Mouse (Mus musculus) limb, embryonic 13.5 days (tissue): ENCODE measurements at regions not wholly inside any gene's neighbourhood (a gene's known extent, or its start where the extent isn't known, plus 50 kb on each side); places are given as distances from the start of the nearest gene placed in this dataset.

Source experiments
- ATAC-seq: fragments of 200-750 bp; cut with Nextera tagmentation; 2 replicates; pipeline ENCODE4 v1.8.0; 2017; ENCODE audit warnings: low read depth, moderate number of reproducible peaks, moderate TSS enrichment; ENCODE audit not compliant: low FRiP score
- H3K27ac ChIP-seq: fragments of 300-500 bp; sonication (generic); 2 replicates; pipeline ENCODE4 v1.5.1; 2015; ENCODE audit warnings: inconsistent platforms, mild to moderate bottlenecking, moderate library complexity
- H3K27me3 ChIP-seq: fragments of 300-500 bp; sonication (generic); 2 replicates; pipeline ENCODE4 v1.6.1; 2015; ENCODE audit warnings: mild to moderate bottlenecking, inconsistent platforms
- H3K36me3 ChIP-seq: fragments of 300-500 bp; sonication (generic); 2 replicates; pipeline ENCODE4 v1.6.1; 2015; ENCODE audit warnings: inconsistent platforms, mild to moderate bottlenecking, moderate library complexity
- H3K4me1 ChIP-seq: fragments of 300-500 bp; sonication (generic); 2 replicates; pipeline ENCODE4 v1.6.1; 2015; ENCODE audit warnings: inconsistent platforms
- H3K4me2 ChIP-seq: fragments of 300-500 bp; sonication (generic); replicated peaks from 2 replicates; pipeline ENCODE4 v1.6.1; 2015; ENCODE audit warnings: inconsistent platforms, mild to moderate bottlenecking, moderate library complexity
- H3K4me3 ChIP-seq: fragments of 300-500 bp; sonication (generic); 2 replicates; pipeline ENCODE4 v1.5.1; 2015; ENCODE audit warnings: moderate library complexity, mild to moderate bottlenecking, inconsistent platforms
- H3K9ac ChIP-seq: fragments of 300-500 bp; sonication (generic); 2 replicates; pipeline ENCODE4 v1.6.1; 2015; ENCODE audit warnings: mild to moderate bottlenecking, inconsistent platforms
- H3K9me3 ChIP-seq: fragments of 300-500 bp; sonication (generic); 2 replicates; pipeline ENCODE4 v1.6.1; 2016; ENCODE audit warnings: inconsistent platforms
- WGBS: fragments of 180-500 bp; shearing (Covaris S2); methylation state at CpG from one replicate; pipeline ENCODE4 v1.1.7; 2015; 5-methylcytosine and 5-hydroxymethylcytosine counted together

- H3K27ac ChIP-seq = no peak overlapping the region
- 68% methylated on average over 1 of the region's 1 CpGs for WGBS
- no peak overlapping the region for H3K4me3 ChIP-seq
- no peaks in the 10 kb centered on the region for H3K36me3 ChIP-seq
- no peak overlapping the region for H3K9ac ChIP-seq
- H3K4me1 ChIP-seq = peaks cover 12% of the 10 kb centered on the region; the same call in 1 of the 2 replicates
- H3K4me2 ChIP-seq = no peak overlapping the region
- no peak for ATAC-seq
- H3K9me3 ChIP-seq = no peaks in the 10 kb centered on the region
- H3K27me3 ChIP-seq = no peaks in the 10 kb centered on the region
Measured at GRCm38 (mm10) chr10:17201427-17201745, 521.6 kb upstream of the Cited2 start.

- no peaks in the 10 kb centered on the region for H3K9me3 ChIP-seq
- WGBS = 32% methylated on average over 4 of the region's 4 CpGs
- H3K27ac ChIP-seq = no peak overlapping the region
Measured at GRCm38 (mm10) chr10:17202556-17203415, 520.2 kb upstream of the Cited2 start.

GRCm38 (mm10) chr10:17203416-17204110 lies 519.5 kb upstream of the Cited2 start:
- Histone ChIP-seq H3K36me3 (no peaks in the 10 kb centered on the region), H3K9me3 (no peaks in the 10 kb centered on the region), H3K27ac (no peak overlapping the region), H3K4me2 (no peak overlapping the region), H3K9ac (no peak overlapping the region), H3K27me3 (no peaks in the 10 kb centered on the region), H3K4me1 (peaks cover 12% of the 10 kb centered on the region; the same call in 1 of the 2 replicates), H3K4me3 (no peak overlapping the region)
- 69% methylated on average over 4 of the region's 4 CpGs for WGBS
- no peak for ATAC-seq

More at GRCm38 (mm10) chr10:17202556-17203415, 520.2 kb upstream of the Cited2 start:
- H3K4me2 ChIP-seq = no peak overlapping the region
- no peaks in the 10 kb centered on the region for H3K36me3 ChIP-seq
- no peak for ATAC-seq
- no peaks in the 10 kb centered on the region for H3K27me3 ChIP-seq
- H3K4me3 ChIP-seq = no peak overlapping the region
- peaks cover 12% of the 10 kb centered on the region; the same call in 1 of the 2 replicates for H3K4me1 ChIP-seq
- no peak overlapping the region for H3K9ac ChIP-seq

GRCm38 (mm10) chr10:17204153-17204552 lies 518.9 kb upstream of the Cited2 start:
- no peak overlapping the region for H3K9ac ChIP-seq
- H3K9me3 ChIP-seq = no peaks in the 10 kb centered on the region
- no peak for ATAC-seq
- H3K4me3 ChIP-seq = no peak overlapping the region
- H3K4me1 ChIP-seq = peaks cover 12% of the 10 kb centered on the region; the same call in 1 of the 2 replicates
- H3K36me3 ChIP-seq = no peaks in the 10 kb centered on the region
- no peak overlapping the region for H3K4me2 ChIP-seq
- WGBS = 33% methylated on average over 1 of the region's 1 CpGs
- H3K27me3 ChIP-seq = no peaks in the 10 kb centered on the region
- no peak overlapping the region for H3K27ac ChIP-seq

- peak overlapping the region; percentile 50 for H3K4me2 ChIP-seq
- no peaks in the 10 kb centered on the region for H3K36me3 ChIP-seq
- no peak overlapping the region for H3K27ac ChIP-seq
- peaks cover 22% of the 10 kb centered on the region for H3K4me1 ChIP-seq
- ATAC-seq = peak; percentile 82
- H3K9me3 ChIP-seq = no peaks in the 10 kb centered on the region
- no peak overlapping the region for H3K4me3 ChIP-seq
- H3K27me3 ChIP-seq = no peaks in the 10 kb centered on the region
- no peak overlapping the region for H3K9ac ChIP-seq
- 14% methylated on average over 10 of the region's 12 CpGs for WGBS
Measured at GRCm38 (mm10) chr10:17212551-17213309, 510.3 kb upstream of the Cited2 start.

- Histone ChIP-seq H3K4me1 (peaks cover 22% of the 10 kb centered on the region), H3K9me3 (no peaks in the 10 kb centered on the region), H3K27ac (peak overlapping the region; percentile 65; the same call in 1 of the 2 replicates), H3K4me3 (no peak overlapping the region), H3K36me3 (no peaks in the 10 kb centered on the region), H3K27me3 (no peaks in the 10 kb centered on the region), H3K9ac (no peak overlapping the region), H3K4me2 (peak overlapping the region; percentile 50)
- peak; percentile 86 for ATAC-seq
- 9% methylated on average over 6 of the region's 7 CpGs for WGBS
Measured at GRCm38 (mm10) chr10:17213310-17214064, 509.5 kb upstream of the Cited2 start.

GRCm38 (mm10) chr10:17214065-17214440 lies 509.0 kb upstream of the Cited2 start:
- Histone ChIP-seq H3K27ac (no peak overlapping the region), H3K36me3 (no peaks in the 10 kb centered on the region), H3K9ac (no peak overlapping the region), H3K27me3 (no peaks in the 10 kb centered on the region), H3K4me3 (no peak overlapping the region), H3K9me3 (no peaks in the 10 kb centered on the region), H3K4me2 (no peak overlapping the region), H3K4me1 (peaks cover 22% of the 10 kb centered on the region)
- 53% methylated on average over 2 of the region's 2 CpGs for WGBS
- no peak for ATAC-seq

GRCm38 (mm10) chr10:17215029-17215428 lies 508.0 kb upstream of the Cited2 start:
- no peaks in the 10 kb centered on the region for H3K36me3 ChIP-seq
- no peak for ATAC-seq
- no peak overlapping the region for H3K4me3 ChIP-seq
- no peak overlapping the region for H3K9ac ChIP-seq
- no peaks in the 10 kb centered on the region for H3K27me3 ChIP-seq
- H3K9me3 ChIP-seq = no peaks in the 10 kb centered on the region
- H3K27ac ChIP-seq = no peak overlapping the region
- H3K4me2 ChIP-seq = no peak overlapping the region
- peaks cover 22% of the 10 kb centered on the region for H3K4me1 ChIP-seq
- 35% methylated on average over 3 of the region's 3 CpGs for WGBS

- no peak overlapping the region for H3K4me3 ChIP-seq
- no peak overlapping the region for H3K9ac ChIP-seq
- H3K36me3 ChIP-seq = no peaks in the 10 kb centered on the region
- no peaks in the 10 kb centered on the region for H3K4me1 ChIP-seq
- WGBS = 55% methylated on average over 2 of the region's 2 CpGs
- ATAC-seq = no peak
- H3K4me2 ChIP-seq = no peak overlapping the region
- H3K27me3 ChIP-seq = no peaks in the 10 kb centered on the region
- H3K27ac ChIP-seq = no peak overlapping the region
- no peaks in the 10 kb centered on the region for H3K9me3 ChIP-seq
Measured at GRCm38 (mm10) chr10:17221495-17221894, 501.5 kb upstream of the Cited2 start.

GRCm38 (mm10) chr10:17225727-17226126 lies 497.3 kb upstream of the Cited2 start:
- H3K9ac ChIP-seq = no peak overlapping the region
- no peaks in the 10 kb centered on the region for H3K36me3 ChIP-seq
- H3K4me3 ChIP-seq = no peak overlapping the region
- no peak overlapping the region for H3K27ac ChIP-seq
- no peak overlapping the region for H3K4me2 ChIP-seq
- peaks cover 9% of the 10 kb centered on the region for H3K4me1 ChIP-seq
- no peak for ATAC-seq
- H3K9me3 ChIP-seq = no peaks in the 10 kb centered on the region
- WGBS = 69% methylated on average over 1 of the region's 1 CpGs
- H3K27me3 ChIP-seq = no peaks in the 10 kb centered on the region

GRCm38 (mm10) chr10:17230040-17230818 lies 492.8 kb upstream of the Cited2 start:
- Histone ChIP-seq H3K4me2 (peak overlapping the region; percentile 31), H3K27ac (no peak overlapping the region), H3K4me1 (peaks cover 12% of the 10 kb centered on the region), H3K27me3 (no peaks in the 10 kb centered on the region), H3K9me3 (no peaks in the 10 kb centered on the region), H3K9ac (no peak overlapping the region), H3K36me3 (no peaks in the 10 kb centered on the region), H3K4me3 (no peak overlapping the region)
- peak; percentile 57; the same call in 1 of the 2 replicates for ATAC-seq
- 20% methylated on average over 16 of the region's 16 CpGs for whole genome bisulfite sequencing
